Mouse (Mus musculus): ENCODE data around the gene Chmp2b. TPM values are rescaled to one million over a fixed set of nuclear protein-coding genes. Genes with fewer than 3 reads are reported as not detected.

The Chmp2b gene
- 29.8 TPM for polyA plus RNA-seq (2017; shearing (Covaris generic))

GRCm38 (mm10) chr16:65561963-65562863 is at the start of gene Chmp2b:
Gene Chmp2b, minus strand, starts transcription at chr16:65562726.

GRCm38 (mm10) chr16:65520211-65520610 is 42.3 kb downstream of the Chmp2b start, which contains the start of gene Pou1f1:
Gene Pou1f1, plus strand, starts transcription at chr16:65520511.

Other genes starting within 250 kb of the Chmp2b start
- gene Pou1f1, start 42.2 kb downstream of the Chmp2b start, polyA plus RNA-seq (2017; shearing (Covaris generic)): not detected

Measured in naive thymus-derived CD4-positive, alpha-beta T cell, adult 5 months (primary cell).